Mouse (Mus musculus): ENCODE results near the gene Phgdh. TPM values are rescaled to one million over a fixed set of nuclear protein-coding genes. Genes with fewer than 3 reads are reported as not detected.
A peak's percentile ranks its signal among the peaks of the same experiment; 100 is the strongest.

The Phgdh gene
- polyA plus RNA-seq, 1 experiment from 2014 or later = 332 TPM

DNA sequence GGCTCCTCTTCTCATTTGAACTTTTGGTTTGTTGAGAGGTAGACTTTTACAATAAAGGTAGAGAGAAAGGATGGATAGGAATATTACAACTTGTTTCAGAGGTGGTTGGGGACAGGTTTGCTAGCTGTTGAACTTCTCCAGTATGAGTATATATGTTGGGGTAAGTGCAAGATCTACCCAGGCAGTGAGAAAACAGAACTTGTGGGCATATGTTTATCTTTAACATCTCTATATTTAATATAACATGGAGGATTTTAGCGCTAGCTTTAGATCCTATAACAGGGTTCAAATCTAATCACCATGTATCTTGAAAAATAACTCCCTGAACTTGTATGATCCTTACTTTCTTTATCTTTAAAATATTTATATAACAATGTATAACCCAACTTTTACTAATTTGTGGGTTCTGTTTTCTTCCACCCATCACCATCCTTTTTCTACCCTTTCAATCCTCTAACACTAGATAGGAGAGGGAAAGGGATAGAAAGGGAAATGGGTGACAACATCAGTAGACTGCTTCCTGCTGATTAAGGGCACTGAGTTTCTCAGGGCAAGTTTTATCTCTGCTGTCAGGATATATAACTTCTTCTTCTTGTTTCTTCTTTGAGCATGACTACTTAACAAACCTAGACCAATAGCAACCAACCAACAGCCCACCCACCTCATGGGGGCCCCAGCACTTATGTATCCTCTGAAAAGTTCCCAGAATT is 40.2 kb downstream of the Phgdh start:
- no peaks in the 10 kb centered on the region for H3K27me3 ChIP-seq (ENCODE audit: control insufficient read depth, insufficient read depth, low read length)
- H3K9me3 ChIP-seq (ENCODE audit: control insufficient read depth, low read length) = no peaks in the 10 kb centered on the region
- ATAC-seq (replicated peaks; ENCODE audit: low FRiP score) (no peak), DNase-seq (ENCODE audit: low spot score) (no peak)
- WGBS = 88% methylated on average over 1 of the region's 1 CpGs
- no peak overlapping the region for H3K4me3 ChIP-seq (ENCODE audit: low read depth, low read length)
- H3K36me3 ChIP-seq (ENCODE audit: control insufficient read depth, insufficient read depth, low read length) = no peaks in the 10 kb centered on the region
- H3K4me1 ChIP-seq (replicated peaks; ENCODE audit: control insufficient read depth, insufficient read depth, low read length) = no peaks in the 10 kb centered on the region
- no peak overlapping the region for H3K4me2 ChIP-seq (ENCODE audit: low read depth, low read length, severe bottlenecking)
- no peak overlapping the region for H3K9ac ChIP-seq (ENCODE audit: low read length)
- no peak overlapping the region for H3K27ac ChIP-seq (ENCODE audit: low read depth, low read length)

DNA sequence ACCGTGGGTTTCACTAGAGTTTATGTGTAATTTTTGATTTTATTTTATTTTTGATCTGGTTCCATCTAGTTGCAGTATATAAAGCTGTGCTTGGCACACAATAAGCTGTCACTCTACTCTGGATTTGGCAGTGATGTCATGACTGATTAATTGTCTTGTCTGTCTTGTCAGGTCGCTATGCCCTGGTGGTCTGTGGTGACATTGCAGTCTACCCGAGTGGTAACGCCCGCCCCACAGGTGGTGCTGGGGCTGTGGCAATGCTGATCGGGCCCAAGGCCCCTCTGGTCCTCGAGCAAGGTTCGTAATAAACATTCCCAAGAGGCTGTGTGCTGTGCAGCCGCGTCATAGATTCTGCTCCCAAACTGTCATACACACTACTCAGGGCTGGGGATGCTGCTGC is 43.8 kb downstream of the Phgdh start:
- Histone ChIP-seq H3K9ac (ENCODE audit: low read length) (no peak overlapping the region), H3K4me1 (replicated peaks; ENCODE audit: control insufficient read depth, insufficient read depth, low read length) (no peaks in the 10 kb centered on the region), H3K4me2 (ENCODE audit: low read depth, low read length, severe bottlenecking) (no peak overlapping the region), H3K9me3 (ENCODE audit: control insufficient read depth, low read length) (no peaks in the 10 kb centered on the region), H3K27me3 (ENCODE audit: control insufficient read depth, insufficient read depth, low read length) (no peaks in the 10 kb centered on the region), H3K4me3 (ENCODE audit: low read depth, low read length) (no peak overlapping the region), H3K36me3 (ENCODE audit: control insufficient read depth, insufficient read depth, low read length) (no peaks in the 10 kb centered on the region), H3K27ac (ENCODE audit: low read depth, low read length) (no peak overlapping the region)
- DNase-seq (ENCODE audit: low spot score) (no peak), ATAC-seq (replicated peaks; ENCODE audit: low FRiP score) (no peak)
- WGBS = 71% methylated on average over 10 of the region's 10 CpGs

DNA sequence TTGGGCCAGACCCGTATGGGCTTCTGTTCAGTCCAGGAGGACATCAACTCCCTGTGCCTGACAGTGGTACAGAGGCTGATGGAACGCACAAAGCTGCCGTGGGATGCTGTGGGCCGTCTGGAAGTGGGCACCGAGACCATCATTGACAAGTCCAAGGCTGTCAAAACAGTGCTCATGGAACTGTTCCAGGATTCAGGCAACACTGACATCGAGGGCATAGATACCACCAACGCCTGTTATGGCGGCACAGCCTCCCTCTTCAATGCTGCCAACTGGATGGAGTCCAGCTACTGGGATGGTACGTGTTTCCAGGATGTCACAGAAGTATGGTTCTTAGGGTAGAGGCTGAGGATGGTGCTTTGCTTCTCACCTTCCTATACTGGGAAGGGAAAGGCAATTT is 48.7 kb downstream of the Phgdh start:
- Histone ChIP-seq H3K27me3 (ENCODE audit: control insufficient read depth, insufficient read depth, low read length) (no peaks in the 10 kb centered on the region), H3K9ac (ENCODE audit: low read length) (no peak overlapping the region), H3K27ac (ENCODE audit: low read depth, low read length) (no peak overlapping the region), H3K4me2 (ENCODE audit: low read depth, low read length, severe bottlenecking) (no peak overlapping the region), H3K4me3 (ENCODE audit: low read depth, low read length) (no peak overlapping the region), H3K4me1 (replicated peaks; ENCODE audit: control insufficient read depth, insufficient read depth, low read length) (no peaks in the 10 kb centered on the region), H3K36me3 (ENCODE audit: control insufficient read depth, insufficient read depth, low read length) (no peaks in the 10 kb centered on the region), H3K9me3 (ENCODE audit: control insufficient read depth, low read length) (no peaks in the 10 kb centered on the region)
- no peak for ATAC-seq (replicated peaks; ENCODE audit: low FRiP score)
- no peak for DNase-seq (ENCODE audit: low spot score)
- 95% methylated on average over 9 of the region's 9 CpGs for WGBS

DNA sequence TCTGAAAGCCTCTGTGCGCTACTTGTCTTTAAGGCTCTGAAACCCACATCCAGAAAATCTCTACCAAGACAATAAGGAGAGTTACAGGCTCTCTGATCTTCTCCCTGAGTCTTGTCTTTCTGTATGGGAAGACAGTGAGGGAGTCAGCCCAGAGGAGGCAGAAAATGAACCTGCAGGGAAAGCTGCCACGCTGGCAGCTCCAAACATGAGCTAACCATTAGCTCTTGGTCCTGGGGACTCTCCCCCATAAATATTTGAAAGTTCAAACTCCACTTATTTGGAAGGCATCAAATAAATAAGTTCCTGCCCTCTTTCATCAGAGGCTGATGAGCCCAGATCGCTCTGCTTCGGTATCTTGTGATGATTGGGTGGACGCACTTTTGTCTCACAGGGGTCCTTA is 56.6 kb downstream of the Phgdh start:
- ATAC-seq (replicated peaks; ENCODE audit: low FRiP score) = no peak
- no peaks in the 10 kb centered on the region for H3K27me3 ChIP-seq (ENCODE audit: control insufficient read depth, insufficient read depth, low read length)
- no peak for DNase-seq (ENCODE audit: low spot score)
- H3K4me3 ChIP-seq (ENCODE audit: low read depth, low read length) = no peak overlapping the region
- no peak overlapping the region for H3K27ac ChIP-seq (ENCODE audit: low read depth, low read length)
- no peaks in the 10 kb centered on the region for H3K36me3 ChIP-seq (ENCODE audit: control insufficient read depth, insufficient read depth, low read length)
- no peaks in the 10 kb centered on the region for H3K4me1 ChIP-seq (replicated peaks; ENCODE audit: control insufficient read depth, insufficient read depth, low read length)
- H3K4me2 ChIP-seq (ENCODE audit: low read depth, low read length, severe bottlenecking) = no peak overlapping the region
- H3K9ac ChIP-seq (ENCODE audit: low read length) = no peak overlapping the region
- 93% methylated on average over 5 of the region's 5 CpGs for WGBS
- no peaks in the 10 kb centered on the region for H3K9me3 ChIP-seq (ENCODE audit: control insufficient read depth, low read length)

DNA sequence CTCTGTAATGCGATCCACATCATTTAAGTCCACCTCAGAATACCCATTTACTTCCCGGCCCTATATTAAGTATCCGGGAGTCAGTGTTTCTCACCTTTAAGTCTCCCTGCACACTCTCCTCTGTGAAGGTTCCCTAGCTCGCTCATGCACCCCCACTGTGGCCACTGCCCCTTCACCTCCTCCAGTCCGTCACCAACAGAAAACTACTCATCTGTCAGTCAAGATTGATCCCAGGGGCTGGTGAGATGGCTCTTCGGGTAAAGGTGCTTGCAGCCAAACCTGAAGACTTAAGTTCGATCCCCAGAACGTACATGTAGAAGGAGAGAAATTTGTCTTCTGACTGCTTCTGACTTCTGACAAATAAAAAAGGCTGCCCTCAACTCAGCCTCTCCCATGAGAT is 57.4 kb downstream of the Phgdh start:
- Histone ChIP-seq H3K27ac (ENCODE audit: low read depth, low read length) (no peak overlapping the region), H3K9me3 (ENCODE audit: control insufficient read depth, low read length) (no peaks in the 10 kb centered on the region), H3K36me3 (ENCODE audit: control insufficient read depth, insufficient read depth, low read length) (no peaks in the 10 kb centered on the region), H3K4me1 (replicated peaks; ENCODE audit: control insufficient read depth, insufficient read depth, low read length) (no peaks in the 10 kb centered on the region), H3K27me3 (ENCODE audit: control insufficient read depth, insufficient read depth, low read length) (no peaks in the 10 kb centered on the region), H3K4me3 (ENCODE audit: low read depth, low read length) (no peak overlapping the region), H3K4me2 (ENCODE audit: low read depth, low read length, severe bottlenecking) (no peak overlapping the region), H3K9ac (ENCODE audit: low read length) (no peak overlapping the region)
- DNase-seq (ENCODE audit: low spot score) = no peak
- no peak for ATAC-seq (replicated peaks; ENCODE audit: low FRiP score)
- 95% methylated on average over 8 of the region's 8 CpGs for WGBS

DNA sequence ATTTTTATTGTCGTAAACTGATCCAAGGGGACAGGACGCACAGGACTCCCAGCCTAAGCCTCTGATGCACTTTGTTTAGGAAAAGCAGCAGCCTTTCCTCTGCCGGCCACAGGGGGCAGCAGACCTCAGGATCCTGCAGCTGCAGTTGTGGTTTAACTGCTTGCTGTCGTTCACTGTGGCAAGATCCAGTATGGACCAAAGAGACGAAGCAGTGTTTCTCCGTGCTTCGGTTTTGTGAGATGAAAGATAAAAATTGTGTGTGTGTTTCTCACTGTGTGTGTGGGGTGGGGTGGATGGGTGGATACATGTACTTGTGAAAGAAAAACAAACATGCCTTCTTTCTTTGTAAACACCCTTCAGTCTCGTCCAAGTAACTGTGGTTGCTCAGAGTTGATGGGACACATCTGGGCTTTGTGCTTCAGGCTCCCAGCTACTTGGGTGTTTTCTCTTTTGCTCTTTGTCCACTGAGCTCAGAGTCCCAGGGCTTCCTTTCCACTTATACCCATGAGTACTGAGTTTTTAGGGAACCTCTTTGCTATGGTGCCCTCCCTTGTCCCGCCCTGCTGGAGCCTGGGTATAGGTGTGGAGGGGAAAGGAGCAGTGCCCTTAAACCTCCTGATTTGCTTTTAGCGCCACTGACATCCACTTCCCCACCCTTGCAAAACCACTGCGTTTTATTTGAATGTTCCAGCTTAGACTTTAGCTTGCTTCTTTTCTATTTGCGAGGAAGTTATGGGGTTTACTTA is 58.7 kb downstream of the Phgdh start:
- 48% methylated on average over 12 of the region's 12 CpGs for WGBS
- Histone ChIP-seq H3K36me3 (ENCODE audit: control insufficient read depth, insufficient read depth, low read length) (no peaks in the 10 kb centered on the region), H3K27me3 (ENCODE audit: control insufficient read depth, insufficient read depth, low read length) (no peaks in the 10 kb centered on the region), H3K27ac (ENCODE audit: low read depth, low read length) (no peak overlapping the region), H3K9ac (ENCODE audit: low read length) (no peak overlapping the region), H3K9me3 (ENCODE audit: control insufficient read depth, low read length) (no peaks in the 10 kb centered on the region), H3K4me1 (replicated peaks; ENCODE audit: control insufficient read depth, insufficient read depth, low read length) (no peaks in the 10 kb centered on the region), H3K4me3 (ENCODE audit: low read depth, low read length) (no peak overlapping the region), H3K4me2 (ENCODE audit: low read depth, low read length, severe bottlenecking) (no peak overlapping the region)
- ATAC-seq (replicated peaks; ENCODE audit: low FRiP score) (peak; percentile 69), DNase-seq (ENCODE audit: low spot score) (peak; percentile 69)

DNA sequence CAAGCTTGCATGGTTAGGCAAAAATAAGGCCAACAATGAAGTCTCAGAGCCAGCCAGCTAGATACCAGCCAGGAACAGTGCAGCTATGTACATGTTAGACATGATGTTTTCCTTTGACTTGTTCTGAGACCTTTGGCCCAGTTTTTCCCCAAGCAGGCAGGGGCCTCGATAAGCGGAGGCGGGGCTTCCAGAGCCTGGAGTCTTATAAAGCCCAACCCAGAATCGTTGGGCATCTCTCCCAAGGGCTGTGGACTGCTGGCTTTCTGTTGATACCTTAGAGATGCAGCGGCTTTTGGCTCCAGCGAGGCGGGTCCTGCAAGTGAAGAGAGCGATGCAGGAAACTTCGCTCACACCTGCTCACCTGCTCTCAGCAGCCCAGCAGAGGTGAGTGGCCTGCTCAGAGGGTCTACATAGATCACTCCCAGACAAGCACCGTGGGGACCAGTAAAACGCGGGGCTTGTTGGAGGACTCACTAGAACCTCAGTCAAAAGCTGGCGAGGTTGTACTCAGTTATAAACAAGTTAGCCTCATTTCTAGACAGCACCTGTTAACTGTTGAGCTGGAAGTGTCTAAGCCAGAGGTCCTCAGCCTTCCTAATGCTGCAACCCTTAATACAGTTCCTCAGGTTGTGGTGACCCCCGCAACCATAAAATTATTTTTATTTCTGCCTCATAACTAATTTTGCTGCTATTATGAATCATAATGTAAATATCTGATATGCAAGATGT is 59.4 kb downstream of the Phgdh start, which contains the start of gene Hmgcs2:
Hmgcs2 (plus strand) TSS at position 232 of the 729 bp plus-strand sequence.
- 62% methylated on average over 14 of the region's 14 CpGs for WGBS
- no peaks in the 10 kb centered on the region for H3K9me3 ChIP-seq (ENCODE audit: control insufficient read depth, low read length)
- DNase-seq (ENCODE audit: low spot score) (no peak), ATAC-seq (replicated peaks; ENCODE audit: low FRiP score) (peak; percentile 39; the same call in 1 of the 2 replicates)
- no peak within 1 kb of the TSS for H3K27ac ChIP-seq (ENCODE audit: low read depth, low read length)
- H3K4me3 ChIP-seq (ENCODE audit: low read depth, low read length) = no peak within 1 kb of the TSS
- no peaks in the 10 kb centered on the region for H3K4me1 ChIP-seq (replicated peaks; ENCODE audit: control insufficient read depth, insufficient read depth, low read length)
- H3K4me2 ChIP-seq (ENCODE audit: low read depth, low read length, severe bottlenecking) = no peak within 1 kb of the TSS
- no peak within 1 kb of the TSS for H3K9ac ChIP-seq (ENCODE audit: low read length)
- no peaks in the 10 kb centered on the region for H3K36me3 ChIP-seq (ENCODE audit: control insufficient read depth, insufficient read depth, low read length)
- H3K27me3 ChIP-seq (ENCODE audit: control insufficient read depth, insufficient read depth, low read length) = no peaks in the 10 kb centered on the region

DNA sequence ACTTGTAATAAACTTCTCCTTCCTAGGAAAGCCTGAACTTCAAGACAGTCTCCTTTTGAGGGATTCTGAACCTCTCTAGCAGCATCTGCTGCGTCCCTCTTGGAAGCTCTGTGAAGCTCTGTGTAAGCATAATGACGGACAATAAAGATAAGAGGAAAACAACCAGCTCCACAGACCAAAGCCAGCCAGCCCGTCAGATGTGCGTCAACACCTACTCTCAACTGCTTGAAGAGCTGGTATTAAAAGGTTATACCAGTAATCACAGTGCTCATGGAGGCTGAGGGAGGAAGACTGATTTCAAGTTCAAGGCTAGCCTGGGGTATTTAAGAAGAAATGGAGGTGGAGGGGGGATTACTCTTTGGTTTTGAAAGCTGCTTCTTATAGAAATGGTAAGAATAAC is 60.1 kb downstream of the Phgdh start:
- H3K27me3 ChIP-seq (ENCODE audit: control insufficient read depth, insufficient read depth, low read length) = no peaks in the 10 kb centered on the region
- H3K36me3 ChIP-seq (ENCODE audit: control insufficient read depth, insufficient read depth, low read length) = no peaks in the 10 kb centered on the region
- DNase-seq (ENCODE audit: low spot score) (no peak), ATAC-seq (replicated peaks; ENCODE audit: low FRiP score) (no peak)
- no peaks in the 10 kb centered on the region for H3K9me3 ChIP-seq (ENCODE audit: control insufficient read depth, low read length)
- no peaks in the 10 kb centered on the region for H3K4me1 ChIP-seq (replicated peaks; ENCODE audit: control insufficient read depth, insufficient read depth, low read length)
- WGBS = 87% methylated on average over 4 of the region's 4 CpGs
- no peak overlapping the region for H3K4me3 ChIP-seq (ENCODE audit: low read depth, low read length)
- no peak overlapping the region for H3K9ac ChIP-seq (ENCODE audit: low read length)
- no peak overlapping the region for H3K27ac ChIP-seq (ENCODE audit: low read depth, low read length)
- no peak overlapping the region for H3K4me2 ChIP-seq (ENCODE audit: low read depth, low read length, severe bottlenecking)
